Mouse (Mus musculus): ENCODE data around the gene Fmo4.

GRCm38 (mm10) chr1:162792306-162793044, 21.3 kb downstream of the Fmo4 start:
- TF ChIP-seq CTCF (IDR thresholded peaks at IDR 0.05; ENCODE audit: low read depth, low read length) = no peak
- TF ChIP-seq GATA1 (IDR thresholded peaks at IDR 0.05; ENCODE audit: borderline replicate concordance, low read length) = no peak

Data from G1E (cell line).